Mouse (Mus musculus) lung, adult 18-20 months (tissue): ENCODE results near the gene Tspan33.
"Not testable (repeated sequence)": the region's sequence is repeated elsewhere in the genome, so short reads cannot be mapped to it uniquely, and the experiment has no call there.

Experiments
- DNase-seq, 2 experiments: peaks; one replicate each; pipeline ENCODE4 v3.0.0; 2022; ENCODE audit warnings: mixed read lengths in 2 of 2

The Tspan33 gene

DNA sequence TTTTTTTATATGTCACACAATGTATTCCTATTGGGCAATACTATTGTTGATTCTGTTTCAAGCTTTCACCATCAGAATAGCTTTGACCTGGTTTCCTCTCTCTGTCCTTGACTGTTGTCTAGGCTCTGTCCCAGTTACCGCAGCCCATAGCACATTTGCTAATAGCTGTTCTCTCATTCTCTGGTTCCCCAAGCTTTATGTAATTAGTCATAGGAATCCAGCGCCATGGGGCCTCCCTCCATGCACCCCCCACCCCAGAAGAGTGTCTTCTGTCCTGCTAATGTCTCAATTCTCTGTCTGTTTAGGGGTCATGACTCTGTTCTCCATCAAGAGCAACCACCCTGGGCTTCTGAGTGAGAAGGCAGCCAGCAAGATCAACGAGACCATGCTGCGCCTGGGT, 62.5 kb downstream of the Tspan33 start:
- DNase-seq = no peak

DNA sequence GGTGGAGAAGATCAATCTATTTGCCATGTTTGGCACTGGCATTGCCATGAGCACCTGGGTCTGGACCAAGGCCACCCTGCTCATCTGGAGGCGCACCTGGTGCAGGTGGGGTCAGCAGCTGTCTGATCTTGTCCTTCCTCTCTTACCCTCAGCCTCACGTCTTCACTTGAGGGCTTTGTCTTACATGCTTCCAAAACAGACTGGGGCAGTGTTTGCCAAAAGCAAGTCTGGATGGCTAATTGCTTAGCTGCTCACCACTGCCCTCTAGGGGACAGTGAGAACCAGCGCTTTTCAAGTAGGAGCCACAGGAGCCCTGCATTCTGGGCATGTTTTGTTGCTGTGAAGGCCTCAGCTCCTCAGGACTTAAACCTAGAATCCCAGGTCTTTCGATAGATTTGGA, 64.4 kb downstream of the Tspan33 start:
- peak; percentile 60 to 65 for DNase-seq

DNA sequence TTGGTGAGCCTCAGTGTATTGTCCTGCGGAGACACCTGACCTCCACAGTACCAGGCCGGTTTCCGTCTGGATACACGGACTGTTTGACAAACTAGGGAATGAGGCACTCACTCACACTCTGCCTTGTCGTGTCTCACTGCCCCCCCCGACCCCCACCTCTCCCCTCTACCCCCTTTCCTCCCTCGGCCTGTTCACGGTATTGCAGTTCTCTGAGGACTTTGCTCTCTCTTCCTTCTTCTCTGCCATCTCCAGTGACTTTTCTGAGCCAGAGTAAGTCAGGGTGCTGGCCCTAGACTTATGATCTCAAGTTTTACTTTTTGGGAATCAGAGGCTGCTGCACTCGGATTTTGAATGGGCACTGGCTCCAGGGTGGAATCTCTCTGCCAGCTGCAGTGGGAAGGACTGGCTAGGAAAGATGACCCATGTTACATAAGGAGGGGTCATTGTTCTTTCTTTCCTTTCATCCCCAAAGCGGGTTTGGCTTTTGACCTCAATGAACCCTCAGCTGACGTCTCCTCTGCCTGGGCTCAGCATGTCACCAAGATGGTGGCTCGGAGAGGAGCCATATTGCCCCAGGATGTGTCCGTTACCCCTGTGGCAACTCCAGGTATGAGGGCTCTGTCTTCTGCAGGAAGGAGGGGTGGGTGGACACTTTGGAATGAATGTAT, 65.1 kb downstream of the Tspan33 start:
- no peak for DNase-seq

DNA sequence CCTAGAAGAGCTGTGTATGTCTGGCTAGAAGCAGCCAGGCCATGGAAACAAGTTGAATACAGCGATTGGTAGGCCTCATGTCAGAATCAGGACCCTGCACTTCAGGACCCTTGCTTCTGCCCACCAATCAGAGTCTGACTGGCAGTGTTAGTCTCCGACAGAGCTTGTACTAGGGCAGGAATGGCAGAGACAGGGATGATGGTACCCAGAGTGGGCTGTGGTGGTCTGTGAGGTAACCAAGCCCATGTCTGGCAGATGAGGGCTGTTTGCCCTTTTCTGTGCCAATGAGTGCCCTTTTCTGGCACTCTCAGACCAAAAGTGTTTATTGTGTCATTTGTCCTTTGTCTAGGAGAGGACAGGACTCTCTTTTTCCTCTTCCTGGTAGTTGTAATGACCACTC, 66.4 kb downstream of the Tspan33 start:
- not testable (repeated sequence) for DNase-seq

DNA sequence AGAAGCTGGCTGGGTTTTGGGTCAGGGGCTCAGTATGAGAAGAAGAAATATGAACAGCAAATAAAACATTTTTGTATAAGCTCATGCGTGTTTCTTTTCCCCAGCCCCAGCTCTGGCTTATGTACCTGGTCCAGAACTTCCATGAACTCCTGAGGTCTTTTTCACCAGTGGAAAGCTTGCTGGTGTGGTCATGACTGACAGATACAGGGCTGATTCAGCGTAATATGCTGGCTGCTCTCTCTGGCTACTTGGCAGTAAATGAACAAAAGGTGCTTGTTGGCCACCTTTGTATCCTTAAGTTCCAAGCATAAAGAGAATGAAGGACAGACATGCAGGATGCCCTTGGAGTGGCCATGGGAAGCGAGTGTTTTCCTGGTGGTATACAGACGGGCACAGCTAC, 67.3 kb downstream of the Tspan33 start:
- DNase-seq = no peak

DNA sequence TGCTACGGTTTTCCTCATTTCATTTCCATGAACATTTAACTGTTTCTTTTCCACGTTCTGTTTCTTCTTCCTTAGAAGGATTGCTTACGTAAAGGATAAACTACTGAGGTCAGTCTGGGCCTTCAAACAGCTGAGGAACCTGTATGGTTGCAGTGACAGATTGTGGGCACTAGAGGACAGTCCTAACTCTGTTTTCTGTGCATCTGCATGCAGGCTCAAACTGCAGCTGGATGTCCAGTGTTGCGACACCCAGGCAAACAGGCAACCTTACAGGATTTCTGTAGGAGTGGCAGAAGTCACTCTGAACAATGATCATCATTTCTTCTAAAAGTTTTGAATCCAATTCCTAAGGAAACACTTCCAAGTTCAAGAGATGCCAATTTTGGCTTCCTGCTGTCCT, 68.5 kb downstream of the Tspan33 start:
- peak; percentile 38 to 61 for DNase-seq

DNA sequence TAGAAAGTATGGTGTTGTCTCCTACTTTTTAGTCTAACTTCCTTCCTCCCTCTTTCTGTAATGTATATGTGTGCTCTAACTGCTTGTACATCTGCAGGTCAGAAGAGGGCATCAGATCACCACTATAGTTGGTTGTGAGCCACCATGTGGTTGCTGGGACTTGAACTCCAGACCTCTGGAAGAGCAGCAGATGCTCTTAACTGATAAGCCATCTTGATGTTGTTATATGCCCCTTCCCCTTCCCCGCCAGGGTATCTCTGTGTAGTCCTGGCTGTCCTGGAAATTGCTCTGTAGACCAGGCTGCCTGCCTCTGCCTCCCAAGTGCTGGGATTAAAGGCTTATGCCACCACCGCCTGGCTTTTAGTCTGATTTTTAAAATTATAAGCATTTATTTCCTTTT, 72.9 kb downstream of the Tspan33 start:
- DNase-seq = no peak
